Mouse (Mus musculus) embryonic fibroblast, embryonic 13.5 days (primary cell): ENCODE measurements around the gene Rnf145.

Experiments
- CTCF ChIP-seq: IDR thresholded peaks from 2 replicates; pipeline ENCODE4 v1.5.1; 2011; ENCODE audit warnings: mild to moderate bottlenecking, control low read depth, low read length, moderate library complexity, borderline replicate concordance; ENCODE audit not compliant: insufficient read depth
- POLR2A ChIP-seq: IDR thresholded peaks from 2 replicates; pipeline ENCODE4 v1.6.1; 2011; ENCODE audit warnings: low read depth, mild to moderate bottlenecking, control low read depth, low read length, moderate library complexity

DNA sequence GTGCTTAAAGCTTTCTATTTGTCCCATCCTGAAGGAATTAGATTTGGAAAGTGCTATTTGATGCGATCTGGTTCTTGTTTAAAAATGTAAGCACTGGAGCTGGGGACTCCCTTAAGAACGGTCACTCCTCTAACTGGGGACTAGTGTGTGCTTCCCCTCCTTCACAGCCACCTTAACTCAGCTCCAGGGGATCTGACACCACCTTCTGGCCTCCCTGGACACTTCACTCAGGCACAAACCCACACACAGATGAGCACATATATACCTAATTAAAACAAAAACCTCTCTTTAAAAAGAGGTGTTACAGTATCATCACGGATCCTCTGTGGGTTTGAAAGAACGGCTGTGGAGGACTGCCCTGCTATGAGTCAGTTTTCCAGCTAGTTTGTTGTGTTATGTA lies 23.0 kb downstream of the Rnf145 start:
- TF ChIP-seq CTCF (peak; percentile 13; the same call in 1 of the 2 replicates), POLR2A (no peak)
